Mouse (Mus musculus) liver (tissue): ENCODE measurements around the gene Lyar.

ENCODE experiments used
- DNase-seq: peaks from one replicate; pipeline ENCODE4 v3.0.0-alpha.2; 2020; ENCODE audit warnings: mixed read lengths

Lyar gene

GRCm38 (mm10) chr5:38220328-38220912 lies at the start of gene Lyar, which contains the start of gene Zbtb49:
Gene Lyar, plus strand, starts transcription at chr5:38220470.
Gene Zbtb49, minus strand, starts transcription at chr5:38220457.
- DNase-seq = peak; percentile 94

GRCm38 (mm10) chr5:38173766-38174165 lies 46.5 kb upstream of the Lyar start:
- DNase-seq = no peak

GRCm38 (mm10) chr5:38174256-38174912 lies 45.9 kb upstream of the Lyar start:
- DNase-seq = no peak

GRCm38 (mm10) chr5:38184688-38185285 lies 35.5 kb upstream of the Lyar start:
- DNase-seq = no peak

- no peak for DNase-seq
Measured at GRCm38 (mm10) chr5:38187006-38187405, 33.3 kb upstream of the Lyar start.

GRCm38 (mm10) chr5:38190907-38191306 lies 29.4 kb upstream of the Lyar start:
- DNase-seq = no peak

- no peak for DNase-seq
Measured at GRCm38 (mm10) chr5:38194946-38195345, 25.3 kb upstream of the Lyar start.

GRCm38 (mm10) chr5:38195941-38196340 lies 24.3 kb upstream of the Lyar start:
- no peak for DNase-seq

- DNase-seq = no peak
Measured at GRCm38 (mm10) chr5:38196821-38197481, 23.3 kb upstream of the Lyar start.

GRCm38 (mm10) chr5:38197482-38197823 lies 22.8 kb upstream of the Lyar start:
- DNase-seq = peak; percentile 78

- no peak for DNase-seq
Measured at GRCm38 (mm10) chr5:38199686-38200085, 20.6 kb upstream of the Lyar start.

- DNase-seq = no peak
Measured at GRCm38 (mm10) chr5:38205303-38205726, 15.0 kb upstream of the Lyar start.

GRCm38 (mm10) chr5:38208985-38209384 lies 11.3 kb upstream of the Lyar start:
- DNase-seq = no peak

GRCm38 (mm10) chr5:38211691-38212090 lies 8.6 kb upstream of the Lyar start:
- no peak for DNase-seq

GRCm38 (mm10) chr5:38213009-38213408 lies 7.3 kb upstream of the Lyar start:
- no peak for DNase-seq

GRCm38 (mm10) chr5:38219771-38220307 lies 431 bp upstream of the Lyar start:
- no peak for DNase-seq

- peak; percentile 64 for DNase-seq
Measured at GRCm38 (mm10) chr5:38235422-38235821, 15.2 kb downstream of the Lyar start.

GRCm38 (mm10) chr5:38236627-38237026 lies 16.4 kb downstream of the Lyar start:
- peak; percentile 16 for DNase-seq

- DNase-seq = no peak
Measured at GRCm38 (mm10) chr5:38240727-38241472, 20.6 kb downstream of the Lyar start.

GRCm38 (mm10) chr5:38241473-38241834 lies 21.2 kb downstream of the Lyar start:
- DNase-seq = no peak

- no peak for DNase-seq
Measured at GRCm38 (mm10) chr5:38241966-38242365, 21.7 kb downstream of the Lyar start.

GRCm38 (mm10) chr5:38255195-38255594 lies 34.9 kb downstream of the Lyar start:
- DNase-seq = no peak

GRCm38 (mm10) chr5:38255644-38256043 lies 35.4 kb downstream of the Lyar start:
- DNase-seq = no peak
